Mouse (Mus musculus) frontal cortex, postnatal 25 days (tissue): ENCODE measurements around the gene Oxsr1.
A peak's percentile ranks its signal among the peaks of the same experiment; 100 is the strongest.
"Not testable (repeated sequence)": the region's sequence is repeated elsewhere in the genome, so short reads cannot be mapped to it uniquely, and the experiment has no call there.

Experiments used
- DNase-seq, 2 experiments: peaks; one replicate each; pipeline ENCODE4 v3.0.0; 2022; ENCODE audit warnings: low spot score in 2 of 2

The Oxsr1 gene

GRCm38 (mm10) chr9:119322289-119323259, at the start of gene Oxsr1:
TSS of gene Oxsr1 (minus strand) at chr9:119322427.
- DNase-seq = peak; percentile 98

GRCm38 (mm10) chr9:119371251-119371650, 49.0 kb upstream of the Oxsr1 start:
- no peak for DNase-seq

GRCm38 (mm10) chr9:119370770-119371169, 48.5 kb upstream of the Oxsr1 start:
- DNase-seq = not testable (repeated sequence)

- DNase-seq = no peak
Measured at GRCm38 (mm10) chr9:119368367-119368766, 46.1 kb upstream of the Oxsr1 start.

GRCm38 (mm10) chr9:119365284-119365683, 43.1 kb upstream of the Oxsr1 start, which contains the start of gene Slc22a14:
TSS of gene Slc22a14 (minus strand) at chr9:119365553.
- DNase-seq = no peak

GRCm38 (mm10) chr9:119363229-119363628, 41.0 kb upstream of the Oxsr1 start:
- no peak for DNase-seq

- no peak for DNase-seq
Measured at GRCm38 (mm10) chr9:119361416-119361815, 39.2 kb upstream of the Oxsr1 start.

GRCm38 (mm10) chr9:119358058-119358429, 35.8 kb upstream of the Oxsr1 start:
- no peak for DNase-seq

GRCm38 (mm10) chr9:119357331-119358057, 35.3 kb upstream of the Oxsr1 start, which contains the start of gene Xylb:
TSS of gene Xylb (plus strand) at chr9:119357381.
- DNase-seq = peak; percentile 78 to 87

GRCm38 (mm10) chr9:119355943-119356342, 33.7 kb upstream of the Oxsr1 start:
- no peak for DNase-seq

GRCm38 (mm10) chr9:119353926-119354325, 31.7 kb upstream of the Oxsr1 start:
- no peak for DNase-seq

GRCm38 (mm10) chr9:119352060-119352459, 29.8 kb upstream of the Oxsr1 start:
- DNase-seq = peak in 1 of 2 experiments; percentile 56

- DNase-seq = no peak
Measured at GRCm38 (mm10) chr9:119350947-119351705, 28.9 kb upstream of the Oxsr1 start.

GRCm38 (mm10) chr9:119350531-119350930, 28.3 kb upstream of the Oxsr1 start:
- DNase-seq = no peak

- no peak for DNase-seq
Measured at GRCm38 (mm10) chr9:119346376-119346775, 24.1 kb upstream of the Oxsr1 start.

- DNase-seq = no peak
Measured at GRCm38 (mm10) chr9:119342728-119343127, 20.5 kb upstream of the Oxsr1 start.

GRCm38 (mm10) chr9:119340909-119341816, 18.9 kb upstream of the Oxsr1 start, which contains the start of gene Myd88:
TSS of gene Myd88 (minus strand) at chr9:119341411.
- DNase-seq = peak; percentile 86 to 93

- DNase-seq = no peak
Measured at GRCm38 (mm10) chr9:119340212-119340580, 18.0 kb upstream of the Oxsr1 start.

- DNase-seq = peak; percentile 36 to 48
Measured at GRCm38 (mm10) chr9:119339558-119340211, 17.5 kb upstream of the Oxsr1 start, which contains the start of gene Acaa1a. TSS of gene Acaa1a (plus strand) at chr9:119339676.

- no peak for DNase-seq
Measured at GRCm38 (mm10) chr9:119339106-119339505, 16.9 kb upstream of the Oxsr1 start.
